Mouse (Mus musculus) monocyte, adult 5-6 weeks (primary cell): ENCODE measurements at regions not wholly inside any gene's neighbourhood (a gene's known extent, or its start where the extent isn't known, plus 50 kb on each side); places are given as distances from the start of the nearest gene placed in this dataset.

ENCODE experiments used
- ATAC-seq: fragments of 153-309, 156-312 bp; replicated peaks from 2 replicates; pipeline ENCODE4 v1.8.0; 2017; ENCODE audit warnings: mild to moderate bottlenecking; ENCODE audit not compliant: low TSS enrichment, insufficient number of reproducible peaks, severe bottlenecking, poor library complexity, low FRiP score

DNA sequence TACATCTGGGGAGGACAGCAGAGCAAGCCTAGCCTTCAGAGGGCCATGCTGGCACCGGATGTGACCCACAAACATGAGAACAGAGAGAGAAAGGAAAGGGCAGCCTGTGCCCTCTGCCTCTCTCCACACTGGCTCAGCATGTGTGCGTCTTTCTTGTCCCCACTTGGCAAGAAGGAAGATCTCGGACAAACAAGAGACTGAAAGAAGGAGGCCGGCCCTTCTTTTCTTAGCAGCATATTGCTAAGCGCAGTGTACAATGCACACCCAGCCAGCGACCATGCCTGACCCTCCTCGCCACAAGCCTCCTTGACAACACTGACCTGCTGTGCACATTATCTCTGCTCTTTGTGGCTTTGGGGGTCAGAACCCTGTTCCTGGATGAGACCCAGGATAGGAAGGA, 181.4 kb upstream of the Dapk1 start:
- ATAC-seq, result no peak

DNA sequence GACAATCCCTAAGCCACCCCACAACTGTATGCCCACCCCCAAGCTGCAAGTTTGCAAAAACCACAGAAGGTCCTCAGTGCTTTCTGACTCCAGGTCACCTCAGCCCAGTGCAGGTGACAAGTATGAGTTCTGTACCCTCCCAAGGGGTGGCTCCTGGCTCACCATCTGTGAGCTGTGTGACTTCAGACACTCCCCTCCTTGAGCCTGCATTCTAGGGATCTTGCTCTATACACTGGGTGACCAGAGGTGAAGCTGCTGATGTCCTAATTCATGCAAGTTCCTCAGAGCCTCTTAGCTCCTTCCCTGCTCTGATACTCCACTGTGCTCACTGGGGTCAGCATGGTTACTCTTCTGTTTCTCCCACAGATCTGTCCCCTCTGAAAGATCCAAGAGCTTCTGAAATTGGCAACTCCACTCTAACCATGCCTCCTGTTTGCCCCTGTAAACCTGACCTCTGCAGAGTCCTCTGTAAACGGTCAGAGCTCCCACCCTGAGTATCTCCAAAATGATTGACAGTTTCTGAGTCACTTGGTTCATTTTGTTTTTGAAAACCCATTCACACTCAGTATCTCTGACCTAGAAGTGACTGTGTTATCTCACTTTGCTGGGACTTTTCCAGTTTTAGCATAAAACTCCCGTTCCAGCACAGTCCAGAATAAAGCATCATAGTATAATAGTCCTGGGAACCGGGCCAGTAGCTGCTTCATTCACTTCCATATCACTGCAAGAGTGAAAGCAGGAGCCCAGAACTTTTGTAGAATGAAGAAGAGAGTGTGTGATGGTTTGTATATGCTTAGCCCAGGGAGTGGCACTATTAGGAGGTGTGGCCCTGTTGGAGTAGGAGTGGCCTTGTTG, 180.7 kb upstream of the Dapk1 start:
- ATAC-seq, result no peak

DNA sequence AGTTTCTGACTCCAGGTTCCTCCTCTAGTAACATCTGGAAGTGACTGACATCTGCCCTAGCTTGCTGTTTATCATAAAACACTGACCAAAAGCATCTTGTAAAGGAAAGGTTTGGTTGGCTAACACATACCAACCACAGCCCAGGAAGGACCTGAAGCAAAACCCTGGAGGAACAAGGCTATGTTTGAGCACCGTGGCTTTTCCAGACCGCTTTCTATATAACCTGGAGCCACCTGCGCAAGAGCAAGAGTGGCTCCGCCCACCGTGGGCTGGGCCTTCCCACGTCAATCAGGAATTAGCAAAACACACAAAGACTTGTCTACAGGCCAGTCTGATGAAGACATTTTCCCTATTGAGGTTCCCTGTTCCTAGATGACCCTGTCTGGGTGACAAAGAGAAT, 177.5 kb upstream of the Dapk1 start:
- no peak for ATAC-seq

DNA sequence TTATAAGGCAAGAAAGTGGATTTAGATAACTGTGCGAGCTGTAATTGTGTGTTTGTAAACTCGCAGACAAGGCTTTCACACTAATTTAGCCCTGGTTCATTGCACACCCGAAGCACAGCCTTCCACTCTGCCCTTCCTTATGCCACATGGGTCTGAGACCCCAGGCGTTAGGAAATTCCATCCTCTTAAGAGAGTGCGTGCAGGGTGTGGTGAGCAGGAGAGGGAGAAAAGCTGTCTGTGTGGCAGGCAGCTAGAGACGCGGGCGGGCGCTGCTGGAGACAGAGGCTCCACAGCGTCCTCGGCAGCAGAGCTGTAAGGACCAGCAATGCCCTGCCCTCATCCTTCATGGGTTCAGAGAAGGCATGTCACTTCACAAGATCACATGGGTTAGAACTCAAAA, 176.6 kb upstream of the Dapk1 start:
- ATAC-seq, result no peak

DNA sequence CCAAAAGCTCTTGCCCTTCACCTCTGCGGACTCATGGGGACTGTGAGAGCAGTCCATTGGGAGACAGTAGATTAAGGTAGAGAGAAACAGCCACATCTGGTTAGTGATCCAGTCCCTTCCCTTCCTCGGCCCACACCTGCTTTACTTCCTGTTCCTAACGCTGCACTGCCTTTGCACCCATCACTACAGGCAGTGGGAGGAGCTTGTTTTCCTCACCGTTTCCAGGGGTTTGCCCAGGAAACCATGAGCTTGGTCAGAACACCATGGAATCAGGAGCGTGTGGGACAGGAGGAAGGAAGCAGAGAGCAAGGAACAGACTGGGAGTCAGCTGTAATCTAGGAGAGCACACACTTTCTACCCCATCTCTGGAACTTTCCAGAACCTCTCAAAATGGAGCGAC, 176.2 kb upstream of the Dapk1 start:
- no peak for ATAC-seq

DNA sequence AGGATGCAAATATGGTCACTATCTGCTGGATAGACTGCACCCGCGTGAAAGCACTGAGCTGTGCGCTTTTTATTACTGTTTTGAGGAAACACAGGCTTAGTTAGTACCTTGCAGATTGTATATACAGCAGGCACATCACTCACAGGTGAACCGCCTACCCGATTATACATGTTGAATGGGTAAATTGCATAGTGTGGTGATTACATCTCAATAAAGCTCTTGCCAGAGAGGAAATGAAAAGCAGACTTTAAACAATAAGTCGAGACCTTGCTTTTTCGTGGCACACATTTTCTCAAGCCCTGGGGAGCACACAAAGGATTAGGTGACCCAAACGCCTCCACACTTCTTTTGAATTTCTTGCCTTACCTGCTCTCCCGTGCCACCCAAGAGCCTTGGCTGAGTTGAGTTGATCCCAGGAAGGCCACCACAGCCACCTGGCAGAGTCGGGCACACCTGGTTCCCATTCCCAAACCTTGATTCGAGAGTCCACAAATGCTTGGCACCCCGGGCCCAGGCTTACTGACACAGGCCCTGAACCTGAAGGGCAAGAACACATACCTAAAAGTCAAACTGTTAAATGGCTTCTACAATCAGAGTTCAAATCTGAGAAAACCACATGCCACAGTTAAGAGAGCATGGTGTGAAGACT, 175.4 kb upstream of the Dapk1 start:
- ATAC-seq, result no peak

DNA sequence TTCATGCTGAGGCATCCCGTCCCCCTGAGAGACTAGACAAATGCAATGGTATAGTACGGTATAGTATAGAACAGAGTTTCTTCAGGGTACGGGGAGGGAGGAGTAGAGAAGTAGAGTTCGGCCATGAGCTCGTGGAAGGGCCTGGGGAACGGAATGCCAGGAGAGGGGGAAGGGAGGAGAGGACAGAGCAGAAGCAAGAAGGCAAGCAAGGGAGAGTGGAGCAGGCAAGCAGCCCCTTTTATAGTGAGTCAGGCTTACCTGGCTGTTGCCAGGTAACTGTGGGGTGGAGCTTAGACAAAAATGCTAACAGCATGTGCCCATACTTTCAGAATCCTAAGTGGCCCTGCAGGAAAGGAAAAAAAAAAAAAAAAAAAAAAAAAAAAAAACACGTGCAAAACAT, 174.7 kb upstream of the Dapk1 start:
- no peak for ATAC-seq

DNA sequence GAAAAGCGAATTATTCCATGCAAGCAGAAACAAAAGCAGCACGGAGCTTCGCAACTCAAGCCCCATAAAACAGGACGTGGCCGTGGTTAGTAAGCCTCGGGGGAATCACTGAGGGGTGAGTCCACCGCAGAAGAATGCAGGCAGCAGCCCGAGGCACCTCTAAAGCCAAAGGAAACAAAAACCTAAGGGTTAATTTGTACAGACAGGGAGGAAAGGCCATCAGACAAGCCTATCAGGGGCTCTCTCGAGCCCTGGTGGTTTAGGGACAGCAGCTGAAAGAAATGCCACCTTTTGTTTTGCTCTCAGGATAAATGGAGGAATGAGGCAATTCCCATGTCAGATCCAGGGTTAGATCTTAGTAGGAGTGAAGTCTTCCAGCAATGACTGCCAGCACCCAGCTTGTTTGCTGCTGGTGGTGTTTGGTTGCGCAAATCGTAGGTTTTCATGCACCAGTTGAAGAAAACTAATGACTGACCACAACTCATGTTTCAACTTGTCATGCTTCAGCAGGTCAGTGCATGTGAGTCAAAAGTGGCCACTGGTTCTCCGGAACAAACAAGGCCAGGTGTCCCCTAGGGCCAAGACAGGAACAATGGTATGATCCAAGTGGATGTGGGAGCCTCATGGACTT, 173.9 kb upstream of the Dapk1 start:
- no peak for ATAC-seq

DNA sequence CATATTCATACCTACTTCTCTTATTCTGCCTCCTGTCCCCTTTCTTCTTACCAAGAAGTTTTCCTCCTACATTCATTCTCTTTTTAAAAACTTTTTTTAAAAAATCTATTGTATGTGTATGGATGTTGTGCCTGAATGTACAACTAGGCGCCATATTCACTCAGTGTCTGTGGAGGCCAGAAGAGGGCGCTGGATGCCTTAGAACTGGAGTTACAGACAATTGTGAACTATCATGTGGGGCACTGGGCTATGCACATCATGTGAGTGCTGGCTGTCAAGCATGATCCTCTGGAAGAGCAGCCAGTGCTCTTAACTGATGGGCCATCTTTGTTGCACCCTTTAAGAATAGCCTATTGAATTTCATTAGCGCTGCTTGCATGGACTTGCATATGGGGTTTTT, 172.6 kb upstream of the Dapk1 start:
- ATAC-seq, result no peak

DNA sequence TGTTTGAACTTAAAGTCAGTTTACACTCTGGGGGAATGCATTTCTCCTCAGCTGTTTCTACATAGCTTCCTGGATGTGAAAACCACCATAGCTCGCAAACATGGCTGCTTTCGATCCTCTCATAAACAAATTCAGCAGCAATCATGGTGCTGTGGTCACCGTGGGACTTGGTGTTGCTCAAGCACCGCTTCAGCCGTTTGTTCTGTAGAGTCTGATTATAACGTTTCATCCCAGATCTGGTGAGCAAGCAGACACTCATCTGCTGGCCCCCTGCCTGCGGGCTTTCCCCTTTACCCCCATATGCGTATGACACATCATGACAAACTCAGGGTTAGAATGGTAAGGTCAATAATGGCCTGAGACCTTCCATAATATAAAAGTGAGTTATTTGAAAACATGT, 170.3 kb upstream of the Dapk1 start:
- no peak for ATAC-seq

DNA sequence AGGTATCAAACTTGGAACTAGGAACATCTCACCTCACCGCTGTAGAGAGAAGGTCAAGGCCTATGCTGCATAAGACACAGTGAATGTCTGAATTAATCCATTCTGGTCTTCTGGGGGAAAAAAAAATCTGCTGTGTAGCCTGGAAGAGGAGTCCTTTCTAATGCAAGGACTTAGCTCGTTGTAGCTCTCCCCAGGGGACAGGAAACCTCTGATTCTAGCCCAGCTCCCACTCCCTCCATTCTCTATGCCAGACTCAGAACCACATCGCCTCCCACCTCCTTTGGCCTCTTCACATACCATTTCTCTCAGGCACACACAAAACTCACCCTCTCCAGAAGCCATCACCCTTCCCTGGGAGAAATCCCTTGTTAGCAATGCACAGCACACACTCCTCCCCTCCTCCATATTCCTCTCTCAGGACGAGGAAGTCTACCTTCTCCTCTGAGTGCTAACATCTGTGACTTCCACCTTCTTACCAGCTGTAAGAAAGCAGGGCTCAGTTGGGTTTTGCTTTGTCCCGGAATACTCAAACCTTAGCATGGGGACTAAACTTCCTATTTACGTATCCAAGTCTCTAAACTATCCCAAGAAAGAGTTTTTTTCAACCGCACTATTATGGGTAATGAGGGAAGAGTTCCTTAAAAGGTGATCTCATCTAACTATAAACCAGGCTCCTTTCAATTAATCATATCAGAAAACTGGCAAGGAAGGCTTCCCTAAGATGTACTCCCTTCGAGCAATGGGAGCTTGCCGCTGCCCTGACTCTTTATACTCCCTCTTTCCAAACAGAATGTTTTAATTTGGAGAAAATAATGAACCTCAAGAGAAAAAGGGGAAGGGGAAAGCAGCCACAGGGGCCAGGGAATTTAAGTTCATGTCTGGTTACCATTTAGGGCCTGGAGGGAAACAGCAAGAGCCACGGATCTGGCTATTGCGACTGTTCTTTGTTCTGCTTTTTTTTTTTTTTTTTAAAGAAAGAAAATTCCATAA, 167.2 kb upstream of the Dapk1 start:
- ATAC-seq, result no peak

DNA sequence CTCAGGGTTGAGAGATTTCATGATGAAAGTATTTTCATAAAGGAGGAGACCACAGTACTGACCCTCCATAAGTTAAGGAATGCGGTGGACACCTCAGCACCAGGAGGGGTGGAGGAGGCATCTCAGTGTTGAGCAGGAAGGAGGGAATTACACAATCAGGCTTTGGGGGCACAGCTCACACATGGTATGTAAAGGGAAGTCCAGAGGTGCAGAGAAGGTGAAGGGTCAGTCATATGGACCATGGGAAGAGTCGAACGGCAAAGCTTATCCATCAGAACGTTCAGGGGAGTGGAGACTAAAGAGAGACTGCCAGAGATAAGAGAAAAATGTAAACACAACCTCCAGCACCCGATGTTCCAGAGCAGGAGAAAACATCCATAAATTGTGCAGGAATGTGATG, 166.4 kb upstream of the Dapk1 start:
- no peak for ATAC-seq

DNA sequence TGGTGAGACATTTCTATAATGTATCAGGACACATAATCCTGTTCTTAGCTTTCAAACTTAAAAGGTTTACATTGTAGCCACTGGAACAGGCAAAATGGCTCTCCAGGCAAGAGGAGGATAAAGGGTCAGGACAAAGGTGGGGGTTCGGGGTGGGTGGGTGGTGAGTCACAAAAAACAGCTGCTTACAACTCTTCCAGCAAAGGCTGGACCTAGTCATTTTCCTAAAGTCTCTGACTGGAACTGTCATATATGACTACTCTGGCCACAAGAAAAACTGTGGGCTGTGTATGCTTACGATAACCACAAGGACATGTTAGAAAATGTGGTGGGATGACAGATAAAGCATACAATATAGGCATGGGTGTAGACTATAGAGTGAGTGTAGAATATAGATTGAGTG, 163.6 kb upstream of the Dapk1 start:
- ATAC-seq, result no peak

DNA sequence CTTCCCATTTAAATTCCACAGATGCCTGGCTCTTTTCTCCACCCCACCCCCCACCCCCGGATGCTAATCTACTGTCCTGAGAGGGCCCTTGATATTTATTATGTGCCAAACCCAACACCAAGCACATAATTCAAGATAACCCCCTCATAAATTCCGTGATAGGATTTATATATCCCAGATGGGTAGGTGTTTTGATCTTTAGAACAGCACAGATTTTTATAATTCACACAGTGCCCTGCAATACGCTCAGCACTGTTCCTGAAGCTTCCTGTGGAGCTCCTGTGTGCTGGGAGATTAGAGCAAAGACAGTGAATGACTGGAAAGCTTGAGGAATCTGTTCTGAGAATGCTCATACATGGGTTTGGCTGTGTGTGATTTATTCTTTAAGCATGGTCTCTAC, 161.2 kb upstream of the Dapk1 start:
- no peak for ATAC-seq

DNA sequence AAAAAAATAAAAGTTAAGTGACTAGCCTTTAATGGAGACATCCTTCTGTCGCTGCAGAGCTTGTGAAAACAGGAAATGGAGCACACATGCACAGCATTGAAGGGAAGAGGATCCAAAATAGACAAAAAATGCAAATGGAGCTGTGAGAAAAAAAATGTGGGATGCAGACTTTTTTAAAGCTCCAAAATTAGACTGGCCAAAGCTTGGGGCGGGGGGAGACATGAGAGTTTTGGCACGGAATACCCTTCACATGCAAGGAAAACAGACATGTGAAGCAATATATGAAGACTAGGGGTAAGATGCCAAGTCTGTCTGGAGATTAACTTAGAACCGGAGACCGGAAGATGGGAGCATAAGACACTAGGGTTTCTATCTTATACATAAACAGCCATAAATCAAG, 156.6 kb upstream of the Dapk1 start:
- ATAC-seq, result no peak

DNA sequence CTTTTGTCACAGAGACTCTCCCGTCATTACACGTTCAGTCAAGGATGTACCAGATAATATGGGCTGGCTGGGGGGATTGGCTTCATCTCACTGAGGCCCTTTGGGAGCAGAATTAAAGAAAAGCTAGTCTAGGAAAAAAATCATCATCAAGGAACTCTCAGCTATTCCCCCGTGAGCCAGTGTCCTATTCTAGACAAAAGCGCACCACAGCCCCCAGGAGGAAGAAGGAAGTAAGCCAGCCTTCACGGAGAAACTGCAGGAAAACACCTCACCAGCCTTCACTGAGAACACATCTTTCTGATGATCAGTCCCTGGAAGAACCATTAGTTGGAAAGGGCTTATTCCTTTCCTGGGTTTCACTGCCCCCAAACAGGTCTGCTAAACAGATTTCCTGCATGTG, 154.8 kb upstream of the Dapk1 start:
- ATAC-seq, result no peak

DNA sequence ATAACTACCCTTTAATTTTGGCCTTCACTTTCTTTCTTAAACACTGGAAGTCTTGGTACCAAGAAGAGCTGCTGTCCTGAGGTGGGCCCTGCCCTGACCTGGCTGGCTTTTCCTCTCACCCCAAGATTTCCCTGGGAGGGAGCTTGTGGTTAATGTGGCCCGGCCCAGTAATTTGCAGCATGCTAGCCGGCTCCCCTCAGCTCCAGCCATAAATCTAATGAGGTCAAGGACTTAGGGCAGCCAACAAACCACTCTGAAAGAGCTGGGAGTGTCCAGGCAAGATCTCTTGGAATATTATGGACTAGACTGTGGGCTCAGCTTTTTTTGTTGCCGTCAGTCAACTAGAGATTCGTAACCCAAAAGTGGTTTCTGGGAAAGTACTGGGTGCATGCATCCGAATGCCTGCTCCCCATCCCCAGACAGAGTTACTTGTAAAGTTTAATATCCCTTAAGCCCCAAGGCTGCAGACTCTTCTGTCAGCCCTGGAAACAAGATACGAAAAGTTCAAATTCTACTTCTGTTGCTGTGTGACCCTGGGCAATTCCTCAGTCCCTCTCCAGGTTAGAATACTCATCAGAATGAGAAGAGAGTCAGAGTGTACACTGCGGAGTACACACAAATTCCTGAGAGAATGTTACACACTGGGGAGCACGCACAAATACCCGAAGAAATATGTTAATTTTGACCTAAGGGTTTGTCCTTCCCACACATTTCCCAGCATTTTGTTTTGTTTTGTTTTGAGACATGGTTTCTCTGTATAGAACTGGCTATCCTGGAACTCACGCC, 150.8 kb upstream of the Dapk1 start:
- no peak for ATAC-seq

DNA sequence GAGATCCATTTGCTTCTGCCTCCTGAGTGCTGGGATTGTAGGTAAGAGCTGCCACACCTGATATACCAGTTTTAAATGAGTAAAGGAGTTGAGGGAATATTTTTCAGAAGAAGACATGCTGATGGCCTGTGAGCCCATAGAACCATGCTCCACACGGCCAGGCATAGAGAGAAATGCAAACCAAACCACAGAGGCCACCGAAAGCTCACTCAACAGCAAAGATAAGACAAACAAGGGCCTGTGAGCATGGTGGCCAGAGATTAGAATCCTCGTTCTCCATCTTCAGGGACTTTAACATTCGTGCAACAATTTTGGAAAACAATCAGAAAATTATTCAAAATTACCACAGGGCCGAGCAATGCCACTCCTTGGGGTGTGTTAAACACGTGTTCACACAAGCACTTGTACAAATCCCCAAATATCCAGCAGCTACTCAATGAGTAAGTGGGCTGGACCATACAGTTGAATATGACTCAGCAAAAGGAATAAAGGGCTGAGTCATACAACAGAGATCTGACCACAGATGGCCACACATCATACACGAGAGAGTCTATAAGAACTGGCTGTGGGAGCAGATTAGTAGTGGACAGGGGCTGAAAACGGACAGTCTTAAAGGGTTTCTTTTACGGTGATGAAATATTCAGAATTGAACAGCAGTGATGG, 147.8 kb upstream of the Dapk1 start:
- ATAC-seq, result no peak
